Comparison of ENCODE assay signal across 27 mouse cellular contexts in the genomic region with DNA sequence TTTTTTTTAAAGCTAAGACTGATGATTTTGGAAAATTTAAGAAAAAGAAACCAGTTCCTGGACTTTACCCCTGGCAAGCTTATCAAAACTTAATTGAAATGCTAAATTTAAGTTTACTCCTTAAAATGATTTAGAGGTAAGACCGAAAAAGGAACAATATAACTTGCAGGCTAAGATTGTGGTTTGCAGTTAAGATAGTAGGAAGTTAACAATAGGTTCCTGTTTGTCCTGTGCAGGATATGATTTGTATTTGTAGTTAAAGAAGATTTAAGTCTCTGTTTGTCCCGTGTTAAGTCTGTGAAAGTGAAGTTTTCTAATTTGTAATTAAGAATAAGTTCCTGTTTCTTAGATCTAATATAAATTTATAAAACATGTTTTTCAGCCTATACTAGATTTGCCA.
DNase-seq lines count a peak whose midpoint lies in the region; ATAC-seq lines count a peak whose summit lies in the region.
"Had no signal": no experiment of that assay in that cellular context is flagged by ENCODE, and none has a peak within 500 bp of the region (broad histone marks: within the 10 kb centered on the region; RNA-seq: fewer than 3 reads in every experiment).

No protein-coding gene starts in this region.

- no peaks in the 10 kb centered on the region for H3K27me3 ChIP-seq in midbrain, embryonic 14.5 days (ENCODE audit: control insufficient read depth, insufficient read depth, low read length)
- H3K27me3 ChIP-seq: CH12.LX; embryonic facial prominence, embryonic 13.5 days; embryonic facial prominence, embryonic 15.5 days; forebrain, embryonic 12.5 days had no signal

- no peaks in the 10 kb centered on the region for H3K36me3 ChIP-seq in midbrain, embryonic 14.5 days (ENCODE audit: control insufficient read depth, insufficient read depth, low read length)
- H3K36me3 ChIP-seq: embryonic facial prominence, embryonic 13.5 days; embryonic facial prominence, embryonic 15.5 days; forebrain, embryonic 10.5 days; forebrain, embryonic 12.5 days; G1E had no signal

- no peak overlapping the region for H3K4me2 ChIP-seq in midbrain, embryonic 14.5 days (ENCODE audit: low read length)
- H3K4me2 ChIP-seq: embryonic facial prominence, embryonic 13.5 days; embryonic facial prominence, embryonic 15.5 days; forebrain, embryonic 12.5 days had no signal

- no peaks in the 10 kb centered on the region for H3K4me1 ChIP-seq in midbrain, embryonic 14.5 days (ENCODE audit: control insufficient read depth, insufficient read depth, low read length)
- H3K4me1 ChIP-seq: embryonic facial prominence, embryonic 13.5 days; embryonic facial prominence, embryonic 15.5 days; forebrain, embryonic 10.5 days; forebrain, embryonic 12.5 days had no signal

- H3K9me3 ChIP-seq in midbrain, embryonic 14.5 days (ENCODE audit: control insufficient read depth, low read length), result no peaks in the 10 kb centered on the region
- H3K9me3 ChIP-seq: embryonic facial prominence, embryonic 15.5 days; forebrain, embryonic 10.5 days; forebrain, embryonic 12.5 days; G1E had no signal

- DNase-seq in MEL-GATA-1-ER (ENCODE audit: extremely low read depth, low read depth), result peak; percentile 5
- no peak for DNase-seq in layer of hippocampus, postnatal 36 days
- DNase-seq in ovary, postnatal 14 days (ENCODE audit: low spot score), result no peak
- DNase-seq in heart, adult 8-10 months (ENCODE audit: low spot score), result no peak
- DNase-seq in midbrain, embryonic 14.5 days, result no peak
- DNase-seq: adrenal gland, adult 2 months; adrenal gland, postnatal 10 days; adrenal gland, postnatal 25 days; cerebellum, adult 11 months; cerebellum, adult 18-20 months; cerebellum, adult 8-10 months; cerebellum, adult 9-11 months; cerebellum, postnatal 14 days; cerebellum, postnatal 36 days; embryo, embryonic 11 days had no signal

- 88% methylated on average over 2 of the region's 2 CpGs for WGBS in midbrain, embryonic 14.5 days

- H3K4me3 ChIP-seq in midbrain, embryonic 14.5 days (replicated peaks; ENCODE audit: low read depth, low read length), result no peak overlapping the region
- H3K4me3 ChIP-seq: embryonic facial prominence, embryonic 13.5 days; embryonic facial prominence, embryonic 15.5 days; erythroblast, embryonic 14.5 days; forebrain, embryonic 10.5 days; forebrain, embryonic 12.5 days had no signal

- H3K9ac ChIP-seq in midbrain, embryonic 14.5 days (replicated peaks; ENCODE audit: low read length), result no peak overlapping the region
- H3K9ac ChIP-seq: embryonic facial prominence, embryonic 13.5 days; embryonic facial prominence, embryonic 15.5 days; forebrain, embryonic 12.5 days had no signal

- no peak overlapping the region for H3K27ac ChIP-seq in midbrain, embryonic 14.5 days (replicated peaks; ENCODE audit: low read depth, low read length)
- H3K27ac ChIP-seq: embryonic facial prominence, embryonic 13.5 days; embryonic facial prominence, embryonic 15.5 days; forebrain, embryonic 10.5 days; forebrain, embryonic 12.5 days had no signal

- ATAC-seq in common myeloid progenitor, adult 5-6 weeks (replicated peaks; ENCODE audit: low read depth, poor library complexity, severe bottlenecking), result peak; percentile 47; the same call in 1 of the 2 replicates
- ATAC-seq in hematopoietic stem cell, adult 5-6 weeks (replicated peaks in 1 of 2; ENCODE audit: insufficient read depth in 1 of 2, low FRiP score in 2 of 2, low TSS enrichment in 1 of 2, low read depth in 1 of 2, poor library complexity in 2 of 2, severe bottlenecking in 2 of 2), result peak; percentile 54 to 60; a peak in 1 of 4 replicates
- ATAC-seq in megakaryocyte, adult 5-6 weeks (ENCODE audit: poor library complexity, severe bottlenecking), result peak; percentile 55
- no peak for ATAC-seq in midbrain, embryonic 14.5 days (ENCODE audit: low FRiP score, low TSS enrichment)
- ATAC-seq: forebrain, embryonic 14.5 days; forebrain, embryonic 16.5 days had no signal
